Mouse (Mus musculus) spleen, adult 2 months (tissue): ENCODE results near the gene Rhob. TPM values are rescaled to one million over a fixed set of nuclear protein-coding genes. Genes with fewer than 3 reads are reported as not detected.

Experiments used
- DNase-seq, 2 experiments: peaks; one replicate each; pipeline versions ENCODE4 v3.0.0 to v3.0.0-alpha.2; 2012 to 2021; ENCODE audit warnings: low spot score in 2 of 2, low read depth in 1 of 2
- H3K27ac ChIP-seq: fragments of 200-500 bp; 2 replicates; pipeline ENCODE4 v1.5.1; 2012; ENCODE audit warnings: low read length, inconsistent platforms; ENCODE audit not compliant: insufficient read depth
- H3K27me3 ChIP-seq: fragments of 200-500 bp; 2 replicates; pipeline ENCODE4 v1.6.1; 2012; ENCODE audit warnings: mild to moderate bottlenecking, moderate library complexity, low read length, inconsistent platforms; ENCODE audit not compliant: control insufficient read depth, insufficient read depth
- H3K36me3 ChIP-seq: fragments of 200-500 bp; 2 replicates; pipeline ENCODE4 v1.6.1; 2012; ENCODE audit warnings: mild to moderate bottlenecking, low read length, inconsistent platforms; ENCODE audit not compliant: control insufficient read depth, insufficient read depth
- H3K4me1 ChIP-seq: fragments of 200-500 bp; 2 replicates; pipeline ENCODE4 v1.6.1; 2011; ENCODE audit warnings: inconsistent platforms; ENCODE audit not compliant: control insufficient read depth, insufficient read depth, insufficient read length
- H3K4me3 ChIP-seq: fragments of 200-500 bp; 2 replicates; pipeline ENCODE4 v1.5.1; 2011; ENCODE audit warnings: mild to moderate bottlenecking, inconsistent platforms; ENCODE audit not compliant: insufficient read depth, insufficient read length; ENCODE audit errors: extremely low read depth
- CTCF ChIP-seq: fragments of 200-500 bp; IDR thresholded peaks from 2 replicates; pipeline ENCODE4 v1.5.1; 2011; ENCODE audit warnings: mild to moderate bottlenecking, inconsistent platforms; ENCODE audit not compliant: insufficient read depth, insufficient read length, insufficient replicate concordance; ENCODE audit errors: extremely low read depth
- POLR2A ChIP-seq: fragments of 200-500 bp; IDR thresholded peaks from 2 replicates; pipeline ENCODE4 v1.6.1; 2011; ENCODE audit warnings: low read depth, low read length, inconsistent platforms
- WGBS: fragments of 180-500 bp; shearing (Covaris S2); methylation state at CpG from one replicate; pipeline ENCODE4 v1.1.7; 2018; 5-methylcytosine and 5-hydroxymethylcytosine counted together
- polyA plus RNA-seq: library from polyadenylated mRNA; depleted of rRNA; stranded (reverse); fragments of >200 nt; gene quantifications from 2 replicates; pipeline ENCODE4 v1.2.3, GENCODE M21; 2012; rRNA removed

The Rhob gene
- polyA plus RNA-seq, 1 experiment, result 84.8 TPM

- 86% methylated on average over 7 of the region's 7 CpGs for WGBS
- Histone ChIP-seq H3K36me3 (no peaks in the 10 kb centered on the region), H3K27me3 (no peaks in the 10 kb centered on the region), H3K4me1 (no peaks in the 10 kb centered on the region), H3K4me3 (no peak overlapping the region), H3K27ac (no peak overlapping the region)
- no peak for DNase-seq
- TF ChIP-seq CTCF, result no peak
- no peak for TF ChIP-seq POLR2A
These were observed 46.8 kb downstream of the Rhob start for GRCm38 (mm10) chr12:8452766-8453621.

- 87% methylated on average over 7 of the region's 7 CpGs for WGBS
- Histone ChIP-seq H3K36me3 (no peaks in the 10 kb centered on the region), H3K27me3 (no peaks in the 10 kb centered on the region), H3K27ac (no peak overlapping the region), H3K4me1 (no peaks in the 10 kb centered on the region), H3K4me3 (no peak overlapping the region)
- TF ChIP-seq CTCF (no peak), POLR2A (no peak)
- DNase-seq, result no peak
These were observed 48.0 kb downstream of the Rhob start for GRCm38 (mm10) chr12:8451571-8452485.

GRCm38 (mm10) chr12:8450639-8451038, 49.2 kb downstream of the Rhob start:
- Histone ChIP-seq H3K4me3 (no peak overlapping the region), H3K4me1 (no peaks in the 10 kb centered on the region), H3K27me3 (no peaks in the 10 kb centered on the region), H3K27ac (no peak overlapping the region), H3K36me3 (no peaks in the 10 kb centered on the region)
- DNase-seq, result no peak
- 33% methylated on average over 6 of the region's 6 CpGs for WGBS
- TF ChIP-seq CTCF, result no peak
- TF ChIP-seq POLR2A, result no peak

GRCm38 (mm10) chr12:8450028-8450427, 49.8 kb downstream of the Rhob start:
- no peak for TF ChIP-seq CTCF
- no peak for TF ChIP-seq POLR2A
- no peak overlapping the region for H3K4me3 ChIP-seq
- DNase-seq, result no peak
- H3K36me3 ChIP-seq, result no peaks in the 10 kb centered on the region
- 84% methylated on average over 1 of the region's 1 CpGs for WGBS
- no peaks in the 10 kb centered on the region for H3K27me3 ChIP-seq
- H3K27ac ChIP-seq, result no peak overlapping the region
- no peaks in the 10 kb centered on the region for H3K4me1 ChIP-seq

Other genes with a start within 250 kb of the Rhob start
- gene Gdf7, start 198.1 kb downstream of the Rhob start, polyA plus RNA-seq, result 0.06 TPM in 1 of 2 replicates, not detected in the other
- 10.9 and 11.1 TPM in 2 replicates for gene Hs1bp3, start 186.6 kb downstream of the Rhob start, polyA plus RNA-seq
- gene Slc7a15, start 99.1 kb upstream of the Rhob start, polyA plus RNA-seq, result not detected in 2 replicates
- 46.2 and 53.6 TPM in 2 replicates for gene Pum2, start 174.1 kb upstream of the Rhob start, polyA plus RNA-seq